1 mouse cellular context compared by ENCODE assay signal in the genomic region with DNA sequence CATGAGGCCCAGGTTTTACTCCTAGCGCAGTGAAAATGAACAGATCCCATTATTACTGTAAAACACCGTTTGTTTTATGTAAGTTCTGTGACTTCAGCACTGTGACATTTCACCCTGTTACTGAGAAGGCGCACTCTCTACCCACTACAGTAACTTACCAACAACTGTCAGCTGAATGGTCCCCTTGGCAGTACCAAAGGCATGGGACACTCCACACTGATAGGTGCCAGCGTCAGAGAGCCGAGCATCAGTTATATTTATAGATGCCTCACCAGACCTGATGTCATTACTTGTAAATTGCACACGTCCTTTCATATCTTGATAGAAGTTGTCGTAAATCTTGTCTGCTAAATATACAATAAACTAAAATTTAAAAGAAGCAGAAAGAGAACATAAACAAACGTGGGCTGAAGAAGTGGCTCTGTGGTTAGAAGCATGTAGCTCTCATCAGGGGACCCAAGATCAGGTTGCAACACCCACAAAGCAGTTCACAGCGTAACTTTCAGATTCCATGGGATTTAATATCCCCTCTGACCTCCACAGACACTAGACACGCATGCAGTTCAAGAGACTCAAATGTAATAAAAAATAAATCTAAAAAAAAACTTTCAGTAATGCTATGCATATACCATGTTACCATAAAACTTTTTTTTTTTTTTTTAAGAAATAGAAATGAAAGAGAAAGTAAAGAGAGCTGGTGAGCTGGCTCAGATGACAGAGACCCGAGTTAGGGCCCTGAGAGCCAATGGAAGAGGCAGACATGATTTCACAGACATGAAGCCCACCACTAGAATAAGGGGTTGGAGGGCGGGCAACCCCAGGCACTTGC.
TF ChIP-seq lines count a peak whose summit lies in the region.

No protein-coding gene starts in this region.

TF ChIP-seq in myocyte, 11 proteins besides CTCF, POLR2A, EP300 and RAD21 (continued from another document):
- TF ChIP-seq E2F4 (IDR thresholded peaks at IDR 0.05; ENCODE audit: insufficient read depth) (no peak), REST (IDR thresholded peaks at IDR 0.05; ENCODE audit: insufficient read depth, insufficient read length) (no peak)
